In genomic region chr3:144541906-144542438, GRCm38 (mm10) we compare ENCODE assay signal across 18 mouse cellular contexts. TPM values are rescaled to one million over a fixed set of nuclear protein-coding genes. Genes with fewer than 3 reads are reported as not detected.
DNase-seq lines count a peak whose midpoint lies in the region; ATAC-seq and TF ChIP-seq lines count a peak whose summit lies in the region.
"Had no signal": no experiment of that assay in that cellular context is flagged by ENCODE, and none has a peak within 500 bp of the region (broad histone marks: within the 10 kb centered on the region; RNA-seq: fewer than 3 reads in every experiment).

No protein-coding gene starts in this region.

- no peak for TF ChIP-seq CTCF in cortical plate, adult 2 months (IDR thresholded peaks at IDR 0.05; ENCODE audit: extremely low read depth, insufficient read depth, low read length)
- TF ChIP-seq CTCF in lung, embryonic 14.5 days (IDR thresholded peaks at IDR 0.05; ENCODE audit: low read depth) = no peak

- no peak for TF ChIP-seq POLR2A in cortical plate, adult 2 months (IDR thresholded peaks at IDR 0.05; ENCODE audit: extremely low read depth, insufficient read depth, low read length)

- H3K27ac ChIP-seq in cortical plate, adult 2 months (ENCODE audit: insufficient read depth, low read length) = 0 out of 2 replicates have a peak overlapping the region, but pooled peaks have one; percentile 33
- no peak overlapping the region for H3K27ac ChIP-seq in lung, embryonic 14.5 days (ENCODE audit: low read depth)
- H3K27ac ChIP-seq: heart, adult 2 months; hindbrain, embryonic 14.5 days had no signal

- H3K4me2 ChIP-seq in lung, embryonic 14.5 days = peak overlapping the region; percentile 21; the same call in 1 of the 2 replicates
- H3K4me2 ChIP-seq: hindbrain, embryonic 14.5 days had no signal

- no peaks in the 10 kb centered on the region for H3K27me3 ChIP-seq in lung, embryonic 14.5 days (ENCODE audit: insufficient read depth, low read length)
- H3K27me3 ChIP-seq: Patski had no signal

- peak; percentile 58 for DNase-seq in heart, adult 11 months
- no peak for DNase-seq in heart, postnatal 10 days
- DNase-seq in lung, embryonic 14.5 days = peak; percentile 46
- DNase-seq in lung, postnatal 4 days = peak; percentile 41 to 73
- DNase-seq in gastrocnemius, adult 8-10 months (ENCODE audit: low spot score in 2 of 2) = no peak
- DNase-seq: B cell, adult 2 months; cerebellum, adult 9-11 months; embryo, embryonic 11 days; heart, adult 2 months; kidney, adult 18-20 months; kidney, postnatal 14 days; midbrain, embryonic 14.5 days; thymus, postnatal 4 days had no signal

- no peak; the same call in 1 of the 2 replicates for ATAC-seq in lung, embryonic 14.5 days (ENCODE audit: insufficient read depth)
- no peak for ATAC-seq in CD4-positive, CD25-positive, alpha-beta regulatory T cell, adult 4 months
- ATAC-seq: activated CD4-positive, CD25-positive, alpha-beta regulatory T cell, adult 4 months; Patski had no signal

- H3K9me3 ChIP-seq in lung, embryonic 14.5 days (ENCODE audit: low read depth, low read length) = no peaks in the 10 kb centered on the region

- H3K4me3 ChIP-seq in cortical plate, adult 2 months (ENCODE audit: insufficient read depth, low read length) = no peak overlapping the region
- no peak overlapping the region for H3K4me3 ChIP-seq in lung, embryonic 14.5 days (ENCODE audit: low read depth, low read length)
- H3K4me3 ChIP-seq: heart, adult 2 months had no signal

- no peaks in the 10 kb centered on the region for H3K36me3 ChIP-seq in lung, embryonic 14.5 days (ENCODE audit: insufficient read depth)

- no peak overlapping the region for H3K9ac ChIP-seq in lung, embryonic 14.5 days
- H3K9ac ChIP-seq: hindbrain, embryonic 14.5 days had no signal

- intact Hi-C loops in heart, postnatal 10 days (cut with DNase I) = no loop called here

- H3K4me1 ChIP-seq in cortical plate, adult 2 months (ENCODE audit: control insufficient read depth, insufficient read depth, low read length) = peaks cover 13% of the 10 kb centered on the region
- peaks cover 14% of the 10 kb centered on the region for H3K4me1 ChIP-seq in lung, embryonic 14.5 days (ENCODE audit: insufficient read depth)

- 52% methylated on average over 6 of the region's 6 CpGs for WGBS in lung, embryonic 14.5 days

RNA-seq across cellular contexts. Expression of gene Hs2st1, which starts 28.0 kb away (rescaled TPM):
- total RNA-seq in heart, postnatal 10 days (2021) = 10 to 100 TPM; 17.0 to 19.7 TPM
- polyA plus RNA-seq in cortical plate, adult 2 months (2012; rRNA removed) = 26.4 and 27.5 TPM in 2 replicates
- 11.9 and 13.3 TPM in 2 replicates for polyA plus RNA-seq in lung, embryonic 14.5 days (2014; fragmentation: Nextera tagmentation; extraction: Ambion mirVana)
- total RNA-seq in gastrocnemius, adult 8-10 months (2022) = 10 to 100 TPM; 10.1 to 12.8 (median 11.7) TPM
- polyA plus RNA-seq in CD4-positive, CD25-positive, alpha-beta regulatory T cell, adult 4 months (2017; shearing (Covaris generic)) = 1 to 10 TPM; 2.0 to 3.5 TPM

RNA-seq across cellular contexts. Expression of gene Selenof, which starts 28.1 kb away (rescaled TPM):
- total RNA-seq in heart, postnatal 10 days (2021) = 100 to 1,000 TPM; 208 to 218 TPM
- polyA plus RNA-seq in cortical plate, adult 2 months (2012; rRNA removed) = 265 and 279 TPM in 2 replicates
- 497 and 531 TPM in 2 replicates for polyA plus RNA-seq in lung, embryonic 14.5 days (2014; fragmentation: Nextera tagmentation; extraction: Ambion mirVana)
- total RNA-seq in gastrocnemius, adult 8-10 months (2022) = 100 to 1,000 TPM; 107 to 127 (median 111) TPM
- 100 to 1,000 TPM; 288 to 301 TPM for polyA plus RNA-seq in CD4-positive, CD25-positive, alpha-beta regulatory T cell, adult 4 months (2017; shearing (Covaris generic))

Comparison
In these comparisons a context has a peak if more than half of its experiments do, and no peak if none do; other contexts are left out.
1. DNase-seq: peak in heart, adult 11 months (single experiment), lung, embryonic 14.5 days (single experiment) and lung, postnatal 4 days (2 of 2); none in heart, postnatal 10 days (0 of 2) and gastrocnemius, adult 8-10 months (0 of 2).